Mouse (Mus musculus) heart, postnatal 0 days (tissue): ENCODE data around the gene Mbnl2. TPM values are rescaled to one million over a fixed set of nuclear protein-coding genes. Genes with fewer than 3 reads are reported as not detected.

Experiments used
- ATAC-seq: fragments of 200-750 bp; cut with Nextera tagmentation; 2 replicates; pipeline ENCODE4 v1.8.0; 2017; ENCODE audit warnings: low read depth, moderate number of reproducible peaks, moderate library complexity; ENCODE audit not compliant: insufficient read depth
- DNase-seq: peaks from one replicate; pipeline ENCODE4 v3.0.0-alpha.2; 2016; ENCODE audit warnings: low spot score
- H3K27ac ChIP-seq: fragments of 300-500 bp; sonication (generic); 2 replicates; pipeline ENCODE4 v1.5.1; 2014; ENCODE audit warnings: low read depth, mild to moderate bottlenecking
- H3K27me3 ChIP-seq: fragments of 300-500 bp; sonication (generic); 2 replicates; pipeline ENCODE4 v1.6.1; 2014; ENCODE audit warnings: low read length, mixed read lengths; ENCODE audit not compliant: control insufficient read depth, insufficient read depth
- H3K36me3 ChIP-seq: fragments of 300-500 bp; sonication (generic); replicated peaks from 2 replicates; pipeline ENCODE4 v1.6.1; 2014; ENCODE audit warnings: low read length, mixed read lengths; ENCODE audit not compliant: control insufficient read depth, insufficient read depth
- H3K4me1 ChIP-seq: fragments of 300-500 bp; sonication (generic); 2 replicates; pipeline ENCODE4 v1.6.1; 2014; ENCODE audit warnings: antibody characterized with exemption; ENCODE audit not compliant: control insufficient read depth, insufficient read depth
- H3K4me2 ChIP-seq: fragments of 300-500 bp; sonication (generic); 2 replicates; pipeline ENCODE4 v1.6.1; 2014; ENCODE audit warnings: low read depth, mild to moderate bottlenecking, low read length, moderate library complexity
- H3K4me3 ChIP-seq: fragments of 300-500 bp; sonication (generic); 2 replicates; pipeline ENCODE4 v1.5.1; 2014; ENCODE audit warnings: low read depth, low read length
- H3K9ac ChIP-seq: fragments of 300-500 bp; sonication (generic); replicated peaks from 2 replicates; pipeline ENCODE4 v1.6.1; 2014; ENCODE audit warnings: low read depth, low read length, mixed read lengths
- H3K9me3 ChIP-seq: fragments of 300-500 bp; sonication (generic); replicated peaks from 2 replicates; pipeline ENCODE4 v1.6.1; 2016; ENCODE audit warnings: low read length; ENCODE audit not compliant: control insufficient read depth
- CTCF ChIP-seq: IDR thresholded peaks from 2 replicates; pipeline ENCODE4 v1.5.1; 2016; ENCODE audit warnings: antibody characterized with exemption, control low read depth, low read depth
- EP300 ChIP-seq: IDR thresholded peaks from 2 replicates; pipeline ENCODE4 v1.6.1; 2016; ENCODE audit warnings: antibody characterized with exemption, low read depth
- WGBS: fragments of 180-500 bp; shearing (Covaris S2); extraction: QIAGEN DNeasy Blood & Tissue Kit; methylation state at CpG from one replicate; pipeline ENCODE4 v1.1.7; 2014; 5-methylcytosine and 5-hydroxymethylcytosine counted together
- polyA plus RNA-seq: library from polyadenylated mRNA; unstranded; fragments of >200 nt; fragmentation: Nextera tagmentation; extraction: Ambion mirVana; gene quantifications from 2 replicates; pipeline ENCODE4 v1.2.1, GENCODE M21; 2015
- total RNA-seq: library from RNA; depleted of rRNA; stranded (reverse); fragments of >200 nt; gene quantifications from 2 replicates; pipeline ENCODE4 v1.2.3, GENCODE M21; 2014; ENCODE audit warnings: low replicate concordance

Gene Mbnl2
- total and polyA plus RNA-seq, 2 experiments from 2014 or later, result 137 to 288 TPM

DNA sequence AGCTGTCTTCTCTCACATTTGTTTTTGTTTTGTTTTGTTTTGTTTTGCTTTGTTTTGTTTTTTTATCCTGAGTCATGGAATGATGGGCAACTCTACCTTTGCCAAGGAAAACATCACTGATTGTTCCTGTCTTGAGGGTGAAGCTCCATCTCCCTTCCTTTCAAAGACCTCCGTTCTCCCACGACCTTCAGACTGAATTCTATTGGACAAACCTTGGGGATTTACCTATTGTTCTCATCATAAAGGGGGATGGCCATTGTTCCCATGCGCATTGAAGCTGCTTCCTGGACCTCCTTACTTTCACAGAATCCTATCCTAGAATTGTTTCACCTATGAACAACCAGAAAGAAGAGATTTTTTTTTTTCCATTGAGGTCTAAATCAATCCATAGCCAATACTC is 118.7 kb downstream of the Mbnl2 start:
- peaks cover 56% of the 10 kb centered on the region for H3K36me3 ChIP-seq
- ATAC-seq (no peak), DNase-seq (no peak)
- no peak overlapping the region for H3K4me3 ChIP-seq
- TF ChIP-seq CTCF, result no peak
- no peak for TF ChIP-seq EP300
- peaks cover 1% of the 10 kb centered on the region; the same call in 1 of the 2 replicates for H3K4me1 ChIP-seq
- no peaks in the 10 kb centered on the region for H3K9me3 ChIP-seq
- no peak overlapping the region for H3K4me2 ChIP-seq
- 72% methylated on average over 3 of the region's 3 CpGs for WGBS
- H3K27ac ChIP-seq, result 0 out of 2 replicates have a peak overlapping the region, but pooled peaks have one; percentile 4
- H3K27me3 ChIP-seq, result no peaks in the 10 kb centered on the region
- no peak overlapping the region for H3K9ac ChIP-seq

DNA sequence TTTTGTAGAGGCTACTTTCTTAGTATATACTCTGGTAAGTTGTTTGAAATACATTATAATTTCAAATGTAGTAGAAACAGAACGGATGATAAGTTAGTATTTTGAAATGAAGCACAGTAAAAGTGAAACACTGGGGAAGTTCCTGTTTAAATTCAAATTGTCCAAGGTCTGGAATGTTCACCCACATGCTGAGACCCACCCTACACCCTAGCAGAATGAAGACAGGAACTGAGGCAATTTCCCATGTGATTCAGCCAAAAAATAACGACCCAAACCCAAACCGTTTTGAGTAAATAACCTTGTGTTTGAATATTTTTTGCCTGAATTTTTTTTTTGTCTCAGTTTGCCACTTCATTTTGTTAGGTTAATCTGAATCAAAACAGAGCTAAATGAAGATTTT is 119.4 kb downstream of the Mbnl2 start:
- H3K9ac ChIP-seq, result no peak overlapping the region
- no peak for TF ChIP-seq EP300
- no peak for TF ChIP-seq CTCF
- ATAC-seq (no peak), DNase-seq (no peak)
- WGBS, result 57% methylated on average over 3 of the region's 3 CpGs
- H3K27me3 ChIP-seq, result no peaks in the 10 kb centered on the region
- H3K4me1 ChIP-seq, result no peaks in the 10 kb centered on the region
- H3K4me2 ChIP-seq, result no peak overlapping the region
- no peaks in the 10 kb centered on the region for H3K9me3 ChIP-seq
- no peak overlapping the region for H3K27ac ChIP-seq
- no peak overlapping the region for H3K4me3 ChIP-seq
- H3K36me3 ChIP-seq, result peaks cover 56% of the 10 kb centered on the region

DNA sequence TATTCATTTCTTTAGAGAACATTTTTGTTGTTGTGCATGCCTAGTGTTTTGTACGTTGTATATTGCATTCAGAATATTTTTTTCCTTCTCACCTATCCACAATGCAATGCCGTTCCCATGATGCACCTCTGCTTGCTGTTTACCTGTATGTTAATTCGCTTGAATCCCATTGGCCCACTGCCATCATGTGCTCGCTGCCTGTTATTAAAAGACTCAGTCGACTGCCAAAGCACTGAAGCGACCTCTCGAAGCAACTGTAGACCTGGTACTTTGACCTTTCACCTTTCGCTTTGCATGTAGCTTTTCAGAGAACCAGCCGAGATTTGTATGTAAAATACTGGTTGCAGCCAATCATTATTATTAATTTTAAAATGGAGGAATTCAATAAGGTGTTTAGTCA is 120.0 kb downstream of the Mbnl2 start:
- TF ChIP-seq CTCF (no peak), EP300 (no peak)
- peaks cover 56% of the 10 kb centered on the region for H3K36me3 ChIP-seq
- no peak overlapping the region for H3K9ac ChIP-seq
- H3K4me3 ChIP-seq, result no peak overlapping the region
- H3K27ac ChIP-seq, result no peak overlapping the region
- no peaks in the 10 kb centered on the region for H3K4me1 ChIP-seq
- DNase-seq (no peak), ATAC-seq (no peak)
- no peaks in the 10 kb centered on the region for H3K9me3 ChIP-seq
- H3K27me3 ChIP-seq, result no peaks in the 10 kb centered on the region
- H3K4me2 ChIP-seq, result no peak overlapping the region
- WGBS, result 76% methylated on average over 9 of the region's 9 CpGs

DNA sequence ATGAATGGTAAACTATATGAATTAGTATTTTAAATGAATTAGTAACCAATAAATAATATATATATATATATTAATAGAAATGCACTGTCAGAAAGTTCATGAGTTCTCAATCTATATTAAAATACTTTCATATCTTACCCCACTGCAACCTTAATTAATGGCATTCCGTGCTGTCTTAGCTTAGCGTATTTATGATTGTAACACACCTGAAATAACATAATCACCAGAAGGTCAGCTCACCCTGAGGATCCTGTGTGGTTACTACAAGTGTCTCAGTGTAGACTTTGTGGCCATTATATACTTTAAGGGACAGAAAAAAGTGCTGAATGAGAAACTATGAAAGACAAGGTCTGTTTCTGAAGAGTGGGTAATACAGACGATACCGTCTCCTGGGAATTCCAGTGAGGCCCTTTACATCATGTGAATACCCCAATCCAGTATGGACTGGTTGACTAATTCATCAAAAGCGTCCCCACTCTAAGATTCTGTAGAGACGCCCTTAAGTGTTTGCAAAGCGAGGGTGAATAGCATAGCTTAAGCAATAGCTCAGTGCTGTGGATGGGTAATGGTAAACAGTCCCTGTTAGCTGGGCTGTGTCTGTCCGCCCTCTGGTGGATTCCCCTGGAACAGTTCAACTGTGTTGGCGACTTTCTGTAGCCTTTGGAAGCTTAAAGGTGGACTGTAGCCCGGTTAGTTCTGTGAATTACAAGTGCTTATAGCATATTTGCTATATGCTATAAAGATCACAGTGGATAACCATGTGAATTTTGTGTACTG is 122.6 kb downstream of the Mbnl2 start:
- H3K4me1 ChIP-seq, result 0 out of 2 replicates have a peak, but pooled peaks cover 4% of the 10 kb centered on the region
- 44% methylated on average over 10 of the region's 10 CpGs for WGBS
- TF ChIP-seq EP300, result no peak
- peak; percentile 97 for TF ChIP-seq CTCF
- no peak overlapping the region for H3K4me2 ChIP-seq
- H3K4me3 ChIP-seq, result no peak overlapping the region
- no peak overlapping the region for H3K27ac ChIP-seq
- no peaks in the 10 kb centered on the region for H3K27me3 ChIP-seq
- H3K9me3 ChIP-seq, result no peaks in the 10 kb centered on the region
- ATAC-seq, result peak; percentile 87
- H3K9ac ChIP-seq, result no peak overlapping the region
- DNase-seq, result peak; percentile 88
- peaks cover 60% of the 10 kb centered on the region for H3K36me3 ChIP-seq

DNA sequence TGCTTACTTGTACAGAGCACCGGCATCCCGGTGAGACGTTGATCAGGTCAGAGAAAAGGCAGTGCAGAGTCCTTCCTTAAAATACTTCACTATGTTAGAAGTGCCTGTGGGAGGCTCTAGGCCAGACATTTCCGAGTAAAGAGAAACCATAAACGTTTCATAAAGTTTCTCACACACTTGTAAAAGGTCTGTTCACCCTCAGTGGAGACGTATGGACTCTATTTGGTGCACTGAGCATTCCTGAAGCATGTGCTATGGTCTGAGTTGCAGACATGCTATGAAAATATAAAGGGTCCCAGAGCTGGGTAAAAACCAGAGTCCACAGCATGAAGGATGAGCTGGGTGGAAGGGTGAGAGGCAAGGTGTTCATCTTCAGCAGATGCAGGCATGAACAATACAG is 124.1 kb downstream of the Mbnl2 start:
- H3K9me3 ChIP-seq, result no peaks in the 10 kb centered on the region
- H3K9ac ChIP-seq, result no peak overlapping the region
- WGBS, result 87% methylated on average over 6 of the region's 6 CpGs
- H3K4me1 ChIP-seq, result 0 out of 2 replicates have a peak, but pooled peaks cover 4% of the 10 kb centered on the region
- no peak for DNase-seq
- no peak overlapping the region for H3K4me2 ChIP-seq
- no peak overlapping the region for H3K27ac ChIP-seq
- no peaks in the 10 kb centered on the region for H3K27me3 ChIP-seq
- no peak for ATAC-seq
- peaks cover 73% of the 10 kb centered on the region for H3K36me3 ChIP-seq
- TF ChIP-seq EP300 (no peak), CTCF (no peak)
- no peak overlapping the region for H3K4me3 ChIP-seq

DNA sequence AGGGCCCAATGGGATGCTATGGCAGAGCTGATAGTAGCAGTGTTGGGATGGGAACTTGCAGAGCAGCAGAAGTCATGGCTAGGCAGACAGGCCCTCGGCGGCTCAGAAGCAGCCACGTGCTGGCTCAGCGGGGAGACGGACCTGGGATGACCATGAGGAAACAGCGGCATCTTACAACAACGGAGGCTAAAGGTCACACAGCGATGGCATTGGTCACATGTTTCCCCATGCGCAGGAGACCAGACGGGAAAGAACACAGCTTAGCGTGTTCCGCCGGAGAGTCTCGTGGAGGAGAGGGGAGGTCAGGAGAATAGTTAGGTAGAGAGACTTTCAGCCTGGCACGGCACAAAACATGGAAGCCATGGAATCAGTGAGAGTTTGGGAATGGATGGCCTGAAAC is 125.7 kb downstream of the Mbnl2 start:
- H3K4me1 ChIP-seq, result 0 out of 2 replicates have a peak, but pooled peaks cover 4% of the 10 kb centered on the region
- no peaks in the 10 kb centered on the region for H3K9me3 ChIP-seq
- H3K9ac ChIP-seq, result no peak overlapping the region
- H3K27me3 ChIP-seq, result no peaks in the 10 kb centered on the region
- 89% methylated on average over 15 of the region's 15 CpGs for WGBS
- H3K4me3 ChIP-seq, result no peak overlapping the region
- DNase-seq, result no peak
- peaks cover 83% of the 10 kb centered on the region for H3K36me3 ChIP-seq
- no peak overlapping the region for H3K27ac ChIP-seq
- H3K4me2 ChIP-seq, result no peak overlapping the region
- no peak for ATAC-seq
- no peak for TF ChIP-seq EP300
- no peak for TF ChIP-seq CTCF
